ENCODE assay signal across 8 mouse cellular contexts in the genomic region with DNA sequence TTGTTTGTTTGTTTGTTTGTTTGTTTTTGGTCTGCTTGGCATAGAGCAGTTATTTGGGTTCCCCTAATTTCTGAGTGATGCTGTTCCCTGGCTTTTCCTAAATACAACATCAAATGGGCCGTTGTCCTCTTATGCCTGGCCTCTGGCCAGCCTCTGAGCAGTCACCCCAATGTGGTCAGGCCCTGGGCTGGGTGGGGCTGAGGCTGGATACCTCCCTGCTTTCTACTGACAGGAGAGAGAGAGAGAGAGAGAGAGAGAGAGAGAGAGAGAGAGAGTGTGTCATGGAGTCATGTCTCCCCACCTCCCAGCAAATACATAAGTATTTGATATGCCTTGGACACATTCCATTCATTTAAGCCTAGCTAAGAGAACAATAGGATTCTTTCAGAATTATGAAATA. TPM values are rescaled to one million over a fixed set of nuclear protein-coding genes. Genes with fewer than 3 reads are reported as not detected.
DNase-seq lines count a peak whose midpoint lies in the region; ATAC-seq lines count a peak whose summit lies in the region.

No protein-coding gene starts in this region.

- WGBS in forebrain, embryonic 15.5 days, result 44% methylated on average over 1 of the region's 1 CpGs
- WGBS in forebrain, embryonic 11.5 days, result 100% methylated on average over 1 of the region's 1 CpGs
- 75% methylated on average over 1 of the region's 1 CpGs for WGBS in neural tube, embryonic 11.5 days
- WGBS in liver, embryonic 11.5 days, result 58% methylated on average over 1 of the region's 1 CpGs

- H3K27me3 ChIP-seq in forebrain, embryonic 15.5 days, result no peaks in the 10 kb centered on the region
- H3K27me3 ChIP-seq in forebrain, embryonic 11.5 days (ENCODE audit: control insufficient read depth, insufficient read depth, low read length), result no peaks in the 10 kb centered on the region
- H3K27me3 ChIP-seq in neural tube, embryonic 11.5 days (ENCODE audit: control insufficient read depth, insufficient read depth, low read length), result no peaks in the 10 kb centered on the region
- H3K27me3 ChIP-seq in liver, embryonic 11.5 days (replicated peaks; ENCODE audit: control insufficient read depth, insufficient read depth, low read length), result no peaks in the 10 kb centered on the region

- peaks cover 12% of the 10 kb centered on the region for H3K4me1 ChIP-seq in forebrain, embryonic 15.5 days
- no peaks in the 10 kb centered on the region; the same call in 1 of the 2 replicates for H3K4me1 ChIP-seq in forebrain, embryonic 11.5 days (replicated peaks; ENCODE audit: control insufficient read depth, insufficient read depth, low read length)
- no peaks in the 10 kb centered on the region for H3K4me1 ChIP-seq in neural tube, embryonic 11.5 days (ENCODE audit: control insufficient read depth, insufficient read depth, low read length)
- peaks cover 13% of the 10 kb centered on the region; the same call in 1 of the 2 replicates for H3K4me1 ChIP-seq in liver, embryonic 11.5 days (replicated peaks; ENCODE audit: control insufficient read depth, insufficient read depth, low read length)

- H3K27ac ChIP-seq in forebrain, embryonic 15.5 days (replicated peaks), result no peak overlapping the region
- no peak overlapping the region for H3K27ac ChIP-seq in forebrain, embryonic 11.5 days (ENCODE audit: low read depth, low read length)
- H3K27ac ChIP-seq in neural tube, embryonic 11.5 days (ENCODE audit: low read depth, low read length), result no peak overlapping the region
- H3K27ac ChIP-seq in liver, embryonic 11.5 days (ENCODE audit: low read depth, low read length), result no peak overlapping the region

- H3K36me3 ChIP-seq in forebrain, embryonic 15.5 days, result no peaks in the 10 kb centered on the region
- H3K36me3 ChIP-seq in forebrain, embryonic 11.5 days (ENCODE audit: control insufficient read depth, insufficient read depth, low read length), result no peaks in the 10 kb centered on the region
- no peaks in the 10 kb centered on the region for H3K36me3 ChIP-seq in neural tube, embryonic 11.5 days (ENCODE audit: control insufficient read depth, insufficient read depth, low read length)
- H3K36me3 ChIP-seq in liver, embryonic 11.5 days (ENCODE audit: control insufficient read depth, insufficient read depth, low read length), result 0 out of 2 replicates have a peak, but pooled peaks cover 2% of the 10 kb centered on the region

- no peaks in the 10 kb centered on the region for H3K9me3 ChIP-seq in forebrain, embryonic 15.5 days
- no peaks in the 10 kb centered on the region for H3K9me3 ChIP-seq in forebrain, embryonic 11.5 days (ENCODE audit: control insufficient read depth, low read length)
- no peaks in the 10 kb centered on the region for H3K9me3 ChIP-seq in neural tube, embryonic 11.5 days (ENCODE audit: control insufficient read depth, low read length)
- no peaks in the 10 kb centered on the region for H3K9me3 ChIP-seq in liver, embryonic 11.5 days (ENCODE audit: control insufficient read depth, low read length)

- no peak for ATAC-seq in forebrain, embryonic 15.5 days (replicated peaks)
- no peak for ATAC-seq in forebrain, embryonic 11.5 days (replicated peaks; ENCODE audit: low FRiP score)
- no peak for ATAC-seq in neural tube, embryonic 11.5 days (ENCODE audit: insufficient read depth, low FRiP score, low TSS enrichment)
- no peak for ATAC-seq in liver, embryonic 11.5 days (replicated peaks; ENCODE audit: low FRiP score)

- H3K9ac ChIP-seq in forebrain, embryonic 15.5 days (replicated peaks), result no peak overlapping the region
- H3K9ac ChIP-seq in forebrain, embryonic 11.5 days (ENCODE audit: low read length), result no peak overlapping the region
- no peak overlapping the region for H3K9ac ChIP-seq in neural tube, embryonic 11.5 days (ENCODE audit: low read length)
- H3K9ac ChIP-seq in liver, embryonic 11.5 days (ENCODE audit: low read depth, low read length), result no peak overlapping the region

- intact Hi-C loops in gastrocnemius, postnatal 36 days (cut with DNase I), result no loop called here

- no peak overlapping the region for H3K4me3 ChIP-seq in forebrain, embryonic 15.5 days
- no peak overlapping the region for H3K4me3 ChIP-seq in forebrain, embryonic 11.5 days (ENCODE audit: low read depth, low read length)
- no peak overlapping the region for H3K4me3 ChIP-seq in neural tube, embryonic 11.5 days (ENCODE audit: low read depth, low read length)
- H3K4me3 ChIP-seq in liver, embryonic 11.5 days (ENCODE audit: low read depth, low read length), result peak overlapping the region; percentile 61; the same call in 1 of the 2 replicates

- peak overlapping the region; percentile 97; the same call in 1 of the 2 replicates for H3K4me2 ChIP-seq in forebrain, embryonic 15.5 days (replicated peaks)
- H3K4me2 ChIP-seq in forebrain, embryonic 11.5 days (ENCODE audit: low read depth, low read length, severe bottlenecking), result no peak overlapping the region
- peak overlapping the region; percentile 14; the same call in 1 of the 2 replicates for H3K4me2 ChIP-seq in neural tube, embryonic 11.5 days (ENCODE audit: low read depth)
- peak overlapping the region; percentile 89 for H3K4me2 ChIP-seq in liver, embryonic 11.5 days

- DNase-seq in forebrain, embryonic 11.5 days (ENCODE audit: low spot score), result no peak
- DNase-seq in neural tube, embryonic 11.5 days (ENCODE audit: low spot score), result no peak
- no peak for DNase-seq in neural tube, embryonic 10.5 days (ENCODE audit: extremely low spot score, low spot score)
- DNase-seq in liver, embryonic 11.5 days (ENCODE audit: low spot score), result no peak
- no peak for DNase-seq in ovary, postnatal 14 days (ENCODE audit: low spot score)
- no peak for DNase-seq in frontal cortex, postnatal 10 days (ENCODE audit: low spot score in 2 of 2)
- DNase-seq in gastrocnemius, postnatal 36 days, result no peak

RNA-seq across cellular contexts. Expression of gene S100a10, which starts 1.7 kb away (rescaled TPM):
- polyA plus RNA-seq in forebrain, embryonic 15.5 days (2015; fragmentation: Nextera tagmentation; extraction: Ambion mirVana), result 114 and 115 TPM in 2 replicates
- polyA plus RNA-seq in forebrain, embryonic 11.5 days (2014; fragmentation: Nextera tagmentation; extraction: Ambion mirVana), result 128 and 139 TPM in 2 replicates
- polyA plus RNA-seq in neural tube, embryonic 11.5 days (2014; fragmentation: Nextera tagmentation; extraction: Ambion mirVana), result 202 and 203 TPM in 2 replicates
- 137 and 144 TPM in 2 replicates for polyA plus RNA-seq in liver, embryonic 11.5 days (2014; fragmentation: Nextera tagmentation; extraction: Ambion mirVana)
- 10 to 100 TPM; 38.8 to 50.5 TPM for total RNA-seq in gastrocnemius, postnatal 36 days (2021)

RNA-seq across cellular contexts. Expression of gene S100a11, which starts 36.3 kb away (rescaled TPM):
- polyA plus RNA-seq in forebrain, embryonic 15.5 days (2015; fragmentation: Nextera tagmentation; extraction: Ambion mirVana), result 102 and 108 TPM in 2 replicates
- polyA plus RNA-seq in forebrain, embryonic 11.5 days (2014; fragmentation: Nextera tagmentation; extraction: Ambion mirVana), result 317 and 320 TPM in 2 replicates
- 282 and 313 TPM in 2 replicates for polyA plus RNA-seq in neural tube, embryonic 11.5 days (2014; fragmentation: Nextera tagmentation; extraction: Ambion mirVana)
- 202 and 245 TPM in 2 replicates for polyA plus RNA-seq in liver, embryonic 11.5 days (2014; fragmentation: Nextera tagmentation; extraction: Ambion mirVana)
- total RNA-seq in gastrocnemius, postnatal 36 days (2021), result 10 to 100 TPM; 37.6 to 43.6 TPM
